Mouse (Mus musculus) CH12.LX (cell line): Measurements from ENCODE around the gene Specc1l.

Source experiments
- CTCF ChIP-seq, 2 experiments: IDR thresholded peaks in 1 of 2; conservative IDR thresholded peaks in 1 of 2; 2 replicates each; pipeline ENCODE4 v1.5.1; 2011 to 2012; ENCODE audit warnings: low read depth in 2 of 2, low read length in 2 of 2, improper control_type of control experiment in 1 of 2, inconsistent platforms in 1 of 2, mild to moderate bottlenecking in 1 of 2, moderate library complexity in 1 of 2
- USF2 ChIP-seq: conservative IDR thresholded peaks from 2 replicates; pipeline ENCODE4 v1.6.1; 2011; ENCODE audit warnings: low read depth, low read length, improper control_type of control experiment

DNA sequence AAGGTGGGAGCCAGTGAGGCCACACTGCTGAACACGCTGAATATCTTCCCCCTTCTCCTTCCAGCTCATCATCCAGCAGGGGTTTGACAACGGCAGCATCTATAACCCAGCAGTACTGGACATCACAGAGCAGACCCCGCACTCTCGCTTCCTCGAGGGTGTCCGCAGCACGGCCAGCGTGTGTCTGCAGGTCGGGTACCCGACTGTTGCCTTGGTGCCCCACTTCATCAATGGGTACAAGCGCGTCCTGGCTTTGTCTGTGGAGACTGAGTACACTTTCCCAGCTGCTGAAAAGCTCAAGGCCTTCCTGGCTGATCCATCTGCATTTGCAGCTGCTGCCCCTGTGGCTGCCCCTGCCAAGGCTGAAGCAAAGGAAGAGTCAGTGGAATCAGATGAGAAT, 140.7 kb downstream of the Specc1l start:
- TF ChIP-seq USF2 (no peak), CTCF (conservative IDR thresholded peaks at IDR 0.05 in 1 of 2, IDR thresholded peaks at IDR 0.05 in 1 of 2; ENCODE audit: low read depth in 2 of 2, low read length in 2 of 2) (no peak)
